Mouse (Mus musculus) NIH3T3 (cell line): ENCODE measurements around the gene Ngly1.

Experiments used
- DNase-seq: peaks from one replicate; pipeline ENCODE4 v3.0.0-alpha.2; 2012; ENCODE audit warnings: low read depth

The Ngly1 gene

GRCm38 (mm10) chr14:16249171-16249874, at the start of gene Ngly1, which contains the start of gene Oxsm:
Gene Ngly1 (plus strand): TSS chr14:16249280.
Gene Oxsm (minus strand): TSS chr14:16249808.
- DNase-seq = peak; percentile 88

GRCm38 (mm10) chr14:16200220-16200912, 48.7 kb upstream of the Ngly1 start:
- DNase-seq = no peak

GRCm38 (mm10) chr14:16200969-16201638, 48.0 kb upstream of the Ngly1 start:
- peak; percentile 10 for DNase-seq

- DNase-seq = no peak
Measured at GRCm38 (mm10) chr14:16201673-16202072, 47.4 kb upstream of the Ngly1 start.

- no peak for DNase-seq
Measured at GRCm38 (mm10) chr14:16207722-16208121, 41.4 kb upstream of the Ngly1 start.

- DNase-seq = peak; percentile 76
Measured at GRCm38 (mm10) chr14:16219015-16219414, 30.1 kb upstream of the Ngly1 start.

- no peak for DNase-seq
Measured at GRCm38 (mm10) chr14:16229395-16229794, 19.7 kb upstream of the Ngly1 start.

- DNase-seq = no peak
Measured at GRCm38 (mm10) chr14:16230581-16230980, 18.5 kb upstream of the Ngly1 start.

GRCm38 (mm10) chr14:16233515-16233914, 15.6 kb upstream of the Ngly1 start:
- DNase-seq = no peak

- DNase-seq = no peak
Measured at GRCm38 (mm10) chr14:16236466-16236865, 12.6 kb upstream of the Ngly1 start.

GRCm38 (mm10) chr14:16242193-16242815, 6.8 kb upstream of the Ngly1 start:
- DNase-seq = peak; percentile 12

- peak; percentile 83 for DNase-seq
Measured at GRCm38 (mm10) chr14:16242947-16243602, 6.0 kb upstream of the Ngly1 start.

- peak; percentile 62 for DNase-seq
Measured at GRCm38 (mm10) chr14:16243603-16244209, 5.4 kb upstream of the Ngly1 start.

GRCm38 (mm10) chr14:16244370-16244769, 4.7 kb upstream of the Ngly1 start:
- DNase-seq = no peak

- no peak for DNase-seq
Measured at GRCm38 (mm10) chr14:16245127-16245526, 4.0 kb upstream of the Ngly1 start.

- no peak for DNase-seq
Measured at GRCm38 (mm10) chr14:16246340-16246912, 2.7 kb upstream of the Ngly1 start.

- DNase-seq = no peak
Measured at GRCm38 (mm10) chr14:16248135-16248534, 945 bp upstream of the Ngly1 start.

GRCm38 (mm10) chr14:16248603-16249157, 400 bp upstream of the Ngly1 start:
- no peak for DNase-seq

GRCm38 (mm10) chr14:16250099-16250498, 1.0 kb downstream of the Ngly1 start:
- DNase-seq = peak; percentile 3

- no peak for DNase-seq
Measured at GRCm38 (mm10) chr14:16255745-16256144, 6.7 kb downstream of the Ngly1 start.

- peak; percentile 61 for DNase-seq
Measured at GRCm38 (mm10) chr14:16256209-16256608, 7.1 kb downstream of the Ngly1 start.
